Mouse (Mus musculus): ENCODE results near the gene Tspan14.

Tspan14 gene

DNA sequence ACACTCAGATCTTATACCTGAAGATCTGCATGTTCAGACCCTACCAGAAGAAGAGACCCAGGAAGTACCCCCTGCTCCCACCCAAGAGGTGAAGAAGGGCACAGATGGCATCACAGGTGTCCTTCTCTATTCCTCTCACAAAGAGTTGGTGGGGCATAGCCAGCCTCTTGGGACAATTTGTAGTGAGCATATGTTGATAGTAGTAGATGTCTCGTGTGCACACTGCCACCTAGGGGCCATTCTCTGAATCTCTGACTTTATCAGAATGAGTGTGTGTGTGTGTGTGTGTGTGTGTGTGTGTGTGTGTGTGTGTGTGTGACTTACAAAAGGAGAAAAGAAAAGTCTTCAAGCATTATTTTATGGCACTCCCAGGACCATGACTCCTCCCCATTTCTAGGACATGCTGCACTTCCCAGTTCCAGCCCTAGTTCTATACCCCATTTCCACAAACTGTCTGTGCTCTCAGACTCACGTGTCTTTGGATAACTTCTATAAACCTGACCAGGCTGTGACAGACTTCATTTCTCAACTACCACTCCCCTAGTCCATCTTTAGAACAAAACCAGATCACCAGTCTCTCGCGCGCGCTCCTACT, 8.6 kb upstream of the Tspan14 start:
- peak; percentile 83 for DNase-seq (ENCODE audit: low spot score)

GRCm38 (mm10) chr14:40968051-40968450, 1.4 kb upstream of the Tspan14 start:
- DNase-seq (ENCODE audit: low spot score), result no peak

- DNase-seq (ENCODE audit: low spot score), result no peak
These were observed 942 bp upstream of the Tspan14 start for GRCm38 (mm10) chr14:40967598-40967900.

- peak; percentile 97 for DNase-seq (ENCODE audit: low spot score)
These were observed 423 bp upstream of the Tspan14 start for GRCm38 (mm10) chr14:40966862-40967597.

- peak; percentile 58 for DNase-seq (ENCODE audit: low spot score)
These were observed 875 bp downstream of the Tspan14 start for GRCm38 (mm10) chr14:40965507-40966356.

- DNase-seq (ENCODE audit: low spot score), result no peak
These were observed 1.7 kb downstream of the Tspan14 start for GRCm38 (mm10) chr14:40964881-40965280.

DNA sequence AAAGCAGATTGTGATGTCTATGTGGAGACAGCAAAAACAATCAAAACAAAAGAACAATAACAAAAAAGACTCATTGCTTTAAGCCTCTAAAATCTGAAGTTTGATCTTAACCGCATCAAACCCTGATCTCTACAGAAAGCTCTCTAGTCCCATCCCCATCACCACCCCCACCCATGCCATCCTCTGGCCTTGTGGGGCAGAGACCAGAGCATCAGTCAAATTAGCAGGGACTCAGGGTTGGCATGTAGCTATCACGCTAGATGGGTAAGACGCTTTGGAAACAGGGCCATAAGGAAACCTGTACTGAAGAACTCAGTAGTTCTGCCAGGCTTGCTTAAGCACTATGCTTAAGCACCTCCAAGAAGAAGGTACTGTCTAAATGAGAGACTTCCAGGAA, 2.4 kb downstream of the Tspan14 start:
- no peak for DNase-seq (ENCODE audit: low spot score)

- no peak for DNase-seq (ENCODE audit: low spot score)
These were observed 3.0 kb downstream of the Tspan14 start for GRCm38 (mm10) chr14:40963501-40964213.

- no peak for DNase-seq (ENCODE audit: low spot score)
These were observed 4.0 kb downstream of the Tspan14 start for GRCm38 (mm10) chr14:40962365-40963290.

- DNase-seq (ENCODE audit: low spot score), result no peak
These were observed 6.4 kb downstream of the Tspan14 start for GRCm38 (mm10) chr14:40960237-40960636.

DNA sequence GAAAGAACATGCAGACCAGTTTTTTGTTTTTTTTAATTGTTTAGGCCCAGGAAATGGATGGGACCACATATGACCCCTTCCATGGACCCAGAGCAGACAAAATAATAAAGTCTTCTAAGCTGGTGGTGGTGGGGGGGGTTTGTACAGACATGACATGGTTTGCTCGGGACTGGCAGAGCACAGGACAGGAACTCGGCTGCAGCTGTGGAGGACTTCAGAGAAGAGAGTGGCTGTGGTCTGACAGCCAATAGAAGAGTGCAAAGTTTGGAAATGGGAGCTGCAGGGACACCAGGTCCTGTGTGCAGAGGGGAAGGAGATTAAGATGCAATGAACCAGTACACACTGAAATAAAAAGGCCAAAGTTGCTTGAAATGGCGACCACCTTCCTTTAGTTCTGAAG, 7.0 kb downstream of the Tspan14 start:
- no peak for DNase-seq (ENCODE audit: low spot score)

DNA sequence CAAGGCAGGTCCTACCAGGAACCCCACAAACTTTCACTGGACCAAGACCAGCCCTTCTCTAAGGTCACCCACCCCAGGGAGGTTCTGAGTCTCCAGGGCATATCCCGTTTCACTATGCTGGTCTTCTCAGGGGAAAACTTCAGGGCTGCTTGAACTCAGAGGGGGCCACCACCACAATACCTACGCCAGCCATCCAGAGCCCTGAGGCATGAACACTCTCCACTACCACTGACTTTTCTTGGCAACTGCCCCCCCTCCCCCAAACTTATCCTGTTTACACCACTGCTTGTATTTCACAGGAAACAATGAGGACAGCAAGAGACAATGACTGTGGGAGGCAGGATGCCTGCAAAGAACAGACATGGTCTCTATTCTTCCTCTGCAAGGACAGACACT, 7.6 kb downstream of the Tspan14 start:
- no peak for DNase-seq (ENCODE audit: low spot score)

GRCm38 (mm10) chr14:40958083-40958985, 8.3 kb downstream of the Tspan14 start:
- no peak for DNase-seq (ENCODE audit: low spot score)

DNA sequence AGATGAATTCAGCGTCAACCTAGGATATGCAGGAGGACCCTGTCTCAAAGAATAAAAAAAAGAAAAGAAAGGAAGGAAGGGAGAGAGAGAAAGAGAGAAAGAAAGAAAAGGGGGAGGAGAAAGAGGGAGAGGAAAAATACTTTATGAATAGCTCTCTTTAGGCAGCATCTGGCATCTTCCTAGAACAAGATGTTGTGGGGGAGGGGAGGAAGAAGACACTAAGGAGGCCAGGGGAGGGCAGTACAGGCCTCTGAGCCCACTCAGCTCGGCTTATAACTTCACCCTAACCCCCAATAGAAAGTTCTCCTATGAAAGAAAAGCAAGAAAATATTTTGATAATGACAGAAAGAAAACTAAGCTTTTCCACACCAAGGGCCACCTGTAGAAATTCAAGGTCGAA, 9.0 kb downstream of the Tspan14 start:
- DNase-seq (ENCODE audit: low spot score), result peak; percentile 69

DNA sequence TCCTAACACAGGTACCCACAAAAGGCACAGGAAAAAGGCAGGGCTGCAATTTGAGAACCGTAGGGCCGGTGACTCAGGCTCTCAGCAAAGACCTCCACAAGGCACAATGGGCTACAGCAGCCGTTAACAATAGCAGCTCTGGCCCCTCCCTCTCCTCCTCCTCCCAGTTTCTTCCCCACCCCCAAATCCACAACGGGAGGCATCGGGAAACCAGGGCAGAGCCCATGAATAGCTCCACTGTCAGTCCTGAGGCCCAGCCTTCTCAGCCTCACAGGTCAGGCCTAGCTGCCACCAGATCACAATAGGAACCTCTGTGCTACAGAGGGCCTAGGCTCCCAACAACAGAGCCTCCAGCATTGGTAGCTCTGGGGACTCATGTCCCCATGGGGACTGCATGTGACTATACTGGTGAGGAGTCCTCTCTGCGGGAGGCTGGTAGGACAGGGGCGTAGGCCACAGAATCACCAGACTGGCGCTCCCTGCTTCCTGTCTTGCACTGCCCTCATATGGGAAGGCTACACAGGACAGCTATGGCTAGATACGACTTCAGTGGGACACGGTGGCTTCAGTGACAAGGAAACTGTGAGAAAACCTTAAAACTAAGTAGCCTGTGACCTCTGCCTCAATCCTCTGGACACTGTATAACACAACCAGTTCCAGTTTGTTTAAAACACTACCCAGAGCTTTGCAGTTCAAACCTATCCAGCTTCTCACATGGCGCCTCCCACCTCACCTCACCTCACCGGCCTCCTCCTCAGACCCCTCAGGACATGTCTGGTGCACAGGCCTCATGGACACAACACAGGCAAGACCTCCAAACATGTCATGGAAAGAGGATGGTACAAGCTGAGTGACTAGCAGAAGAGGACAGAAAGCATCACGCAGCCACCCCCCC, 10.1 kb downstream of the Tspan14 start:
- peak; percentile 87 for DNase-seq (ENCODE audit: low spot score)

GRCm38 (mm10) chr14:40955596-40956251, 10.9 kb downstream of the Tspan14 start:
- peak; percentile 53 for DNase-seq (ENCODE audit: low spot score)

GRCm38 (mm10) chr14:40955146-40955545, 11.5 kb downstream of the Tspan14 start:
- DNase-seq (ENCODE audit: low spot score), result no peak

- DNase-seq (ENCODE audit: low spot score), result no peak
These were observed 13.2 kb downstream of the Tspan14 start for GRCm38 (mm10) chr14:40953381-40953780.

GRCm38 (mm10) chr14:40952715-40953114, 13.9 kb downstream of the Tspan14 start:
- DNase-seq (ENCODE audit: low spot score), result peak; percentile 75
